In genomic region chr17:26595448-26596167, GRCm38 (mm10) we compare ENCODE assay signal across 8 mouse cellular contexts. TPM values are rescaled to one million over a fixed set of nuclear protein-coding genes. Genes with fewer than 3 reads are reported as not detected.
DNase-seq lines count a peak whose midpoint lies in the region; ATAC-seq and TF ChIP-seq lines count a peak whose summit lies in the region.
"Had no signal": no experiment of that assay in that cellular context is flagged by ENCODE, and none has a peak within 500 bp of the region (broad histone marks: within the 10 kb centered on the region; RNA-seq: fewer than 3 reads in every experiment).

No protein-coding gene starts in this region.

- H3K9me3 ChIP-seq in stomach, embryonic 15.5 days = no peaks in the 10 kb centered on the region

- no peaks in the 10 kb centered on the region for H3K27me3 ChIP-seq in spleen, adult 2 months (ENCODE audit: control insufficient read depth, insufficient read depth, low read length)
- no peaks in the 10 kb centered on the region for H3K27me3 ChIP-seq in stomach, embryonic 15.5 days (replicated peaks)

- H3K4me3 ChIP-seq in spleen, adult 2 months (ENCODE audit: extremely low read depth, insufficient read depth, insufficient read length) = no peak overlapping the region
- H3K4me3 ChIP-seq in stomach, embryonic 15.5 days (replicated peaks) = no peak overlapping the region
- H3K4me3 ChIP-seq: erythroblast, embryonic 14.5 days had no signal

- H3K4me2 ChIP-seq in stomach, embryonic 15.5 days = no peak overlapping the region

- no peak overlapping the region for H3K9ac ChIP-seq in stomach, embryonic 15.5 days

- peak; percentile 58 for ATAC-seq in granulocyte monocyte progenitor cell, adult 5-6 weeks (replicated peaks; ENCODE audit: poor library complexity, severe bottlenecking)
- ATAC-seq in stomach, embryonic 15.5 days (ENCODE audit: insufficient read depth, low FRiP score, low read depth) = no peak

- TF ChIP-seq CTCF in spleen, adult 2 months (IDR thresholded peaks at IDR 0.05; ENCODE audit: extremely low read depth, insufficient read depth, insufficient read length, insufficient replicate concordance) = no peak

- no peak for TF ChIP-seq POLR2A in spleen, adult 2 months (IDR thresholded peaks at IDR 0.05; ENCODE audit: low read depth, low read length)

- no peak for DNase-seq in spleen, adult 2 months (ENCODE audit: low read depth in 1 of 2, low spot score in 2 of 2)
- DNase-seq in spleen, postnatal 36 days (ENCODE audit: low spot score in 2 of 2) = no peak
- peak; percentile 35 to 50 for DNase-seq in kidney, postnatal 4 days
- no peak for DNase-seq in right cerebral cortex, postnatal 14 days
- no peak for DNase-seq in right cerebral cortex, adult 18-20 months

- peak overlapping the region; percentile 42 for H3K27ac ChIP-seq in spleen, adult 2 months (ENCODE audit: insufficient read depth, low read length)
- peak overlapping the region; percentile 85 for H3K27ac ChIP-seq in stomach, embryonic 15.5 days

- H3K36me3 ChIP-seq in spleen, adult 2 months (ENCODE audit: control insufficient read depth, insufficient read depth, low read length) = no peaks in the 10 kb centered on the region
- no peaks in the 10 kb centered on the region for H3K36me3 ChIP-seq in stomach, embryonic 15.5 days

- peaks cover 14% of the 10 kb centered on the region for H3K4me1 ChIP-seq in spleen, adult 2 months (ENCODE audit: control insufficient read depth, insufficient read depth, insufficient read length)
- peaks cover 25% of the 10 kb centered on the region for H3K4me1 ChIP-seq in stomach, embryonic 15.5 days

- 50% methylated on average over 7 of the region's 7 CpGs for WGBS in spleen, adult 2 months
- 46% methylated on average over 7 of the region's 7 CpGs for WGBS in stomach, embryonic 15.5 days

RNA-seq across cellular contexts. Expression of gene Dusp1, which starts 33.7 kb away (rescaled TPM):
- polyA plus RNA-seq in spleen, adult 2 months (2012; rRNA removed) = 44.3 and 55.8 TPM in 2 replicates
- 20.4 and 21.3 TPM in 2 replicates for total RNA-seq in granulocyte monocyte progenitor cell, adult 5-6 weeks (2014; fragmentation: Nextera tagmentation)
- total RNA-seq in granulocyte monocyte progenitor cell, adult 5-6 weeks (2017) = 34.3 and 43.2 TPM in 2 replicates
- polyA plus RNA-seq in stomach, embryonic 15.5 days (2015; fragmentation: Nextera tagmentation; extraction: Ambion mirVana) = 15.8 and 19.3 TPM in 2 replicates

RNA-seq across cellular contexts. Expression of gene Ergic1, which starts 34.3 kb away (rescaled TPM):
- polyA plus RNA-seq in spleen, adult 2 months (2012; rRNA removed) = 39.2 and 47.4 TPM in 2 replicates
- 88.4 and 89.5 TPM in 2 replicates for total RNA-seq in granulocyte monocyte progenitor cell, adult 5-6 weeks (2014; fragmentation: Nextera tagmentation)
- 51.5 and 52.4 TPM in 2 replicates for total RNA-seq in granulocyte monocyte progenitor cell, adult 5-6 weeks (2017)
- polyA plus RNA-seq in stomach, embryonic 15.5 days (2015; fragmentation: Nextera tagmentation; extraction: Ambion mirVana) = 106 and 113 TPM in 2 replicates

Comparison
In these comparisons a context has a peak if more than half of its experiments do, and no peak if none do; other contexts are left out.
1. DNase-seq: peak in kidney, postnatal 4 days (2 of 2); none in spleen, adult 2 months (0 of 2), spleen, postnatal 36 days (0 of 2), right cerebral cortex, postnatal 14 days (single experiment) and right cerebral cortex, adult 18-20 months (single experiment).